Mouse (Mus musculus) leukemia stem cell, adult 10-12 weeks (primary cell): ENCODE data around the gene Trmt1. TPM values are rescaled to one million over a fixed set of nuclear protein-coding genes. Genes with fewer than 3 reads are reported as not detected.

Experiments used
- polyA plus RNA-seq: library from polyadenylated mRNA; stranded (reverse); fragments of >175 nt; gene quantifications from 2 replicates; pipeline ENCODE4 v1.2.3, GENCODE M21; 2012; ENCODE audit warnings: low replicate concordance

The Trmt1 gene
- 263 and 316 TPM in 2 replicates for polyA plus RNA-seq

GRCm38 (mm10) chr8:84686191-84687002, at the start of gene Trmt1:
Gene Trmt1 (plus strand): TSS chr8:84686307.

GRCm38 (mm10) chr8:84662581-84663065, 23.5 kb upstream of the Trmt1 start, which contains the start of gene Ier2:
Gene Ier2 (minus strand): TSS chr8:84662852.

GRCm38 (mm10) chr8:84687705-84688100, 1.6 kb downstream of the Trmt1 start, which contains the start of gene Nacc1:
Gene Nacc1 (minus strand): TSS chr8:84687862.

GRCm38 (mm10) chr8:84700941-84701911, 15.1 kb downstream of the Trmt1 start, which contains the start of gene Lyl1:
Gene Lyl1 (plus strand): TSS chr8:84701457.

GRCm38 (mm10) chr8:84722850-84723570, 36.9 kb downstream of the Trmt1 start, which contains the start of gene G430095P16Rik:
Gene G430095P16Rik (plus strand): TSS chr8:84723007.

Other genes starting within 250 kb of the Trmt1 start
- 84.4 and 161 TPM in 2 replicates for gene Ier2, start 23.5 kb upstream of the Trmt1 start, polyA plus RNA-seq
- 145 and 272 TPM in 2 replicates for gene Nacc1, start 1.6 kb downstream of the Trmt1 start, polyA plus RNA-seq
- 190 and 269 TPM in 2 replicates for gene Lyl1, start 15.2 kb downstream of the Trmt1 start, polyA plus RNA-seq
- 27.2 and 30.1 TPM in 2 replicates for gene G430095P16Rik, start 36.7 kb downstream of the Trmt1 start, polyA plus RNA-seq
- 88.8 and 111 TPM in 2 replicates for gene Nfix, start 114.0 kb downstream of the Trmt1 start, polyA plus RNA-seq
- gene Dand5, start 136.5 kb downstream of the Trmt1 start, polyA plus RNA-seq, result 1.6 and 2.0 TPM in 2 replicates
- 50.6 and 92.7 TPM in 2 replicates for gene Gadd45gip1, start 145.2 kb downstream of the Trmt1 start, polyA plus RNA-seq
- 1,135 and 1,429 TPM in 2 replicates for gene Rad23a, start 154.4 kb downstream of the Trmt1 start, polyA plus RNA-seq
- gene Calr, start 160.6 kb downstream of the Trmt1 start, polyA plus RNA-seq, result 243 and 806 TPM in 2 replicates
- 41.5 and 103 TPM in 2 replicates for gene Farsa, start 170.7 kb downstream of the Trmt1 start, polyA plus RNA-seq
- gene Syce2, start 185.8 kb downstream of the Trmt1 start, polyA plus RNA-seq, result 58.0 and 82.4 TPM in 2 replicates
- 47.9 and 84.2 TPM in 2 replicates for gene Gcdh, start 207.6 kb downstream of the Trmt1 start, polyA plus RNA-seq
- 1,095 and 1,669 TPM in 2 replicates for gene Klf1, start 215.6 kb downstream of the Trmt1 start, polyA plus RNA-seq
- 14.5 and 50.4 TPM in 2 replicates for gene Dnase2a, start 222.3 kb downstream of the Trmt1 start, polyA plus RNA-seq